Mouse (Mus musculus) stomach, postnatal 0 days (tissue): ENCODE data around the gene Lpp. TPM values are rescaled to one million over a fixed set of nuclear protein-coding genes. Genes with fewer than 3 reads are reported as not detected.
A peak's percentile ranks its signal among the peaks of the same experiment; 100 is the strongest.

Experiments
- ATAC-seq: fragments of 200-750 bp; cut with Nextera tagmentation; 2 replicates; pipeline ENCODE4 v1.8.0; 2017; ENCODE audit not compliant: low FRiP score, low TSS enrichment
- DNase-seq: peaks from one replicate; pipeline ENCODE4 v3.0.0-alpha.2; 2016; ENCODE audit warnings: low spot score
- H3K27ac ChIP-seq: fragments of 300-500 bp; sonication (generic); replicated peaks from 2 replicates; pipeline ENCODE4 v1.5.1; 2014; ENCODE audit warnings: mild to moderate bottlenecking, control low read depth
- H3K27me3 ChIP-seq: fragments of 300-500 bp; sonication (generic); 2 replicates; pipeline ENCODE4 v1.6.1; 2014; ENCODE audit warnings: low read length; ENCODE audit not compliant: control insufficient read depth, insufficient read depth
- H3K36me3 ChIP-seq: fragments of 300-500 bp; sonication (generic); 2 replicates; pipeline ENCODE4 v1.6.1; 2014; ENCODE audit warnings: low read length, mixed read lengths; ENCODE audit not compliant: control insufficient read depth, insufficient read depth
- H3K4me1 ChIP-seq: fragments of 300-500 bp; sonication (generic); replicated peaks from 2 replicates; pipeline ENCODE4 v1.6.1; 2014; ENCODE audit warnings: antibody characterized with exemption; ENCODE audit not compliant: control insufficient read depth, insufficient read depth
- H3K4me2 ChIP-seq: fragments of 300-500 bp; sonication (generic); replicated peaks from 2 replicates; pipeline ENCODE4 v1.6.1; 2014; ENCODE audit warnings: low read depth, mild to moderate bottlenecking, control low read depth, moderate library complexity
- H3K4me3 ChIP-seq: fragments of 300-500 bp; sonication (generic); 2 replicates; pipeline ENCODE4 v1.5.1; 2014; ENCODE audit warnings: low read depth, low read length, control low read depth
- H3K9ac ChIP-seq: fragments of 300-500 bp; sonication (generic); 2 replicates; pipeline ENCODE4 v1.6.1; 2014; ENCODE audit warnings: mild to moderate bottlenecking, low read length, control low read depth, mixed read lengths
- H3K9me3 ChIP-seq: fragments of 300-500 bp; sonication (generic); 2 replicates; pipeline ENCODE4 v1.6.1; 2016; ENCODE audit warnings: low read length; ENCODE audit not compliant: control insufficient read depth
- CTCF ChIP-seq: IDR thresholded peaks from 2 replicates; pipeline ENCODE4 v1.5.1; 2016; ENCODE audit warnings: antibody characterized with exemption, low read depth, mild to moderate bottlenecking, moderate library complexity
- EP300 ChIP-seq: optimal IDR thresholded peaks from 2 replicates; pipeline ENCODE3; 2016; ENCODE audit warnings: antibody characterized with exemption
- WGBS: fragments of 180-500 bp; shearing (Covaris S2); extraction: QIAGEN DNeasy Blood & Tissue Kit; methylation state at CpG from one replicate; pipeline ENCODE4 v1.1.7; 2014; 5-methylcytosine and 5-hydroxymethylcytosine counted together
- polyA plus RNA-seq: library from polyadenylated mRNA; unstranded; fragments of >200 nt; fragmentation: Nextera tagmentation; extraction: Ambion mirVana; gene quantifications from 2 replicates; pipeline ENCODE4 v1.2.1, GENCODE M21; 2015

The Lpp gene
- polyA plus RNA-seq, 1 experiment from 2014 or later = 51.3 TPM

DNA sequence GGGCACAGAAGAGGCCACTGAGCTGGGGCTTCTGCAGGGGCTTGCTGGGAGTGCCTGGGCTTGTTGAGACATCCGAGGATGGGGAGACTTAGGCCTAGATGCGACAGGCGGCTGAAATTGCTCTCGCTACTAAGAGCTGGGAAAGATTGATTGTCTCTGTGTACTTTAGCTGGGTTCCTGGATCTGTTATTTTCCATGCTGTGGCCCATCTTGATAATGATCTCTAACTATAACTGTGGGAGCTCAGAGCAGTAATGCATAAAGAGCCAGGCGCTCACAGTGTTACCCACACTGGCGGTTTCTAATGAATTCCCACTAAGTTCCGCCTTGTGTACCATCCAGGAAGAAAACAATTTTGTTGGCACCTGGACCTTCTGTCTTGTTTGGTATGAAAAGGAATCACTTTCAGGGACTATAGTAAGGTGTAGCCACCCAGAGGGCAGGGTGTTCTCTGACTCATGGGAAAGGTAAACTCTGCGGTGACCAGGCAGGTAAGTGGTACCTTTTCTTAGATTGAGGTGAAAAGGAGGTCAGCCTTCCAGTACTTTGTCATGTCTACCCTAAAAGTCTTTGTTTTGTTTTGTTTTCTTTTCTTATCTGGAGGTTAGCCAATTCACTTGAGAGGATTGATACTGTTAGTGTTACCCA, 10.6 kb downstream of the Lpp start:
- 64% methylated on average over 8 of the region's 8 CpGs for WGBS

DNA sequence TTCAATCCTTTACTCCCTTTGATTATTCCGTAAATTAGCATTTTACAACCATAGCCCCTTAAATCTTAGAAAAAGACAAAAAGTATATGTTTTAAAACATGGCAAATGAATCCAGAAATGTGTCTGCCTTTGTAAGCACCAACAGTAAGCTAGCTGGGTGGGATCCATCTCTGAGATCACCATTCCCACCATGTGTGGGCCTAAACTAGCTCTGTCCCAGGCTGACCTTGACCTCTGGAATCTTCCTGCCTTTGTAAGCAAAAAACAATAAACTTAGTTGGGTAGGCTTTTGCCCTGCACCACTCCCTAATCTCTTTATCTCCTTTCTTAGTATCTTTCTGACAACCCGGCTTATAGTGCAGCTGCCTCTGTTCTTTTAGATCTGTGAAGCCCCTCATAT, 13.2 kb downstream of the Lpp start:
- ATAC-seq (no peak), DNase-seq (no peak)
- no peaks in the 10 kb centered on the region for H3K36me3 ChIP-seq
- no peaks in the 10 kb centered on the region for H3K9me3 ChIP-seq
- H3K27me3 ChIP-seq = no peaks in the 10 kb centered on the region
- H3K4me1 ChIP-seq = no peaks in the 10 kb centered on the region
- TF ChIP-seq CTCF (no peak), EP300 (no peak)
- no peak overlapping the region for H3K27ac ChIP-seq
- H3K9ac ChIP-seq = no peak overlapping the region
- no peak overlapping the region for H3K4me2 ChIP-seq
- H3K4me3 ChIP-seq = no peak overlapping the region
- WGBS = 95% methylated on average over 2 of the region's 2 CpGs

More for the DNA sequence above, 10.6 kb downstream of the Lpp start:
- Histone ChIP-seq H3K4me1 (no peaks in the 10 kb centered on the region), H3K4me3 (no peak overlapping the region), H3K9me3 (no peaks in the 10 kb centered on the region), H3K27me3 (no peaks in the 10 kb centered on the region), H3K27ac (peak overlapping the region; percentile 63), H3K4me2 (no peak overlapping the region), H3K9ac (no peak overlapping the region), H3K36me3 (no peaks in the 10 kb centered on the region)
- peak; percentile 60 for DNase-seq
- TF ChIP-seq EP300 (peak; percentile 64), CTCF (no peak)
- peak; percentile 91 for ATAC-seq

- no peak for TF ChIP-seq EP300
- no peak for TF ChIP-seq CTCF
- H3K9me3 ChIP-seq = no peaks in the 10 kb centered on the region
- H3K9ac ChIP-seq = no peak overlapping the region
- no peaks in the 10 kb centered on the region for H3K27me3 ChIP-seq
- 82% methylated on average over 6 of the region's 6 CpGs for WGBS
- H3K36me3 ChIP-seq = peaks cover 4% of the 10 kb centered on the region; the same call in 1 of the 2 replicates
- H3K4me3 ChIP-seq = no peak overlapping the region
- H3K27ac ChIP-seq = no peak overlapping the region
- DNase-seq = no peak
- no peak for ATAC-seq
- H3K4me2 ChIP-seq = no peak overlapping the region
- H3K4me1 ChIP-seq = no peaks in the 10 kb centered on the region
Measured at GRCm38 (mm10) chr16:24411281-24411680, 18.0 kb downstream of the Lpp start.

GRCm38 (mm10) chr16:24412193-24412592, 18.9 kb downstream of the Lpp start:
- Histone ChIP-seq H3K4me3 (no peak overlapping the region), H3K4me1 (no peaks in the 10 kb centered on the region), H3K4me2 (no peak overlapping the region), H3K9me3 (no peaks in the 10 kb centered on the region), H3K27ac (peak overlapping the region; percentile 20; the same call in 1 of the 2 replicates), H3K27me3 (no peaks in the 10 kb centered on the region), H3K36me3 (peaks cover 4% of the 10 kb centered on the region), H3K9ac (no peak overlapping the region)
- DNase-seq (no peak), ATAC-seq (no peak)
- 94% methylated on average over 5 of the region's 5 CpGs for WGBS
- TF ChIP-seq CTCF = no peak
- no peak for TF ChIP-seq EP300

GRCm38 (mm10) chr16:24413059-24413458, 19.8 kb downstream of the Lpp start:
- Histone ChIP-seq H3K4me2 (no peak overlapping the region), H3K9me3 (no peaks in the 10 kb centered on the region), H3K27me3 (no peaks in the 10 kb centered on the region), H3K4me1 (no peaks in the 10 kb centered on the region), H3K4me3 (no peak overlapping the region), H3K27ac (no peak overlapping the region; the same call in 1 of the 2 replicates), H3K9ac (no peak overlapping the region), H3K36me3 (peaks cover 4% of the 10 kb centered on the region)
- 73% methylated on average over 4 of the region's 4 CpGs for WGBS
- ATAC-seq = no peak
- TF ChIP-seq EP300 (no peak), CTCF (no peak)
- DNase-seq = no peak

DNA sequence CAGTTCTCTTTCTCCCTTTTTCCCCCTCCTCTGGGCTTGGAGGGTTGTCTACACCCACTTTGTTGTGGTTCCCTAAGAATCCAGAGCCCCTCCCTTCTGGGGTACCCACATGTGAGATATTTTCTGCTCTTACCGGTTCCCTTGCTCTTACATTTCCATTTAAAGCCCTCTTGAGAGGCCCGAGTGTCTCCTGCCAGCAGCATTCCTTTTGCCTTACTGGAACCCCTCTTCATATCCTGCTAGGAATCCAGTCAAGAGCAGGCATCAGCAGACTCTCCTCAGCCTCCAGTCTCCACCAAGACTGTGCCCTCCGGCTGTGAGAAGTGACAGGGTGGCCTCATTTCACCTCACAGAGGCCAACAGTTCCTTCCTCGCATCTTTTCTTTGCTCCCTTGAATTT, 24.7 kb downstream of the Lpp start:
- no peaks in the 10 kb centered on the region for H3K27me3 ChIP-seq
- H3K4me3 ChIP-seq = no peak overlapping the region
- no peaks in the 10 kb centered on the region for H3K9me3 ChIP-seq
- H3K4me1 ChIP-seq = no peaks in the 10 kb centered on the region
- ATAC-seq (peak; percentile 53; the same call in 1 of the 2 replicates), DNase-seq (no peak)
- no peak overlapping the region for H3K9ac ChIP-seq
- no peak overlapping the region for H3K4me2 ChIP-seq
- peaks cover 4% of the 10 kb centered on the region for H3K36me3 ChIP-seq
- H3K27ac ChIP-seq = peak overlapping the region; percentile 9; the same call in 1 of the 2 replicates
- no peak for TF ChIP-seq EP300
- TF ChIP-seq CTCF = no peak
- WGBS = 48% methylated on average over 4 of the region's 4 CpGs
